ENCODE assay signal across 8 mouse cellular contexts in the genomic region with DNA sequence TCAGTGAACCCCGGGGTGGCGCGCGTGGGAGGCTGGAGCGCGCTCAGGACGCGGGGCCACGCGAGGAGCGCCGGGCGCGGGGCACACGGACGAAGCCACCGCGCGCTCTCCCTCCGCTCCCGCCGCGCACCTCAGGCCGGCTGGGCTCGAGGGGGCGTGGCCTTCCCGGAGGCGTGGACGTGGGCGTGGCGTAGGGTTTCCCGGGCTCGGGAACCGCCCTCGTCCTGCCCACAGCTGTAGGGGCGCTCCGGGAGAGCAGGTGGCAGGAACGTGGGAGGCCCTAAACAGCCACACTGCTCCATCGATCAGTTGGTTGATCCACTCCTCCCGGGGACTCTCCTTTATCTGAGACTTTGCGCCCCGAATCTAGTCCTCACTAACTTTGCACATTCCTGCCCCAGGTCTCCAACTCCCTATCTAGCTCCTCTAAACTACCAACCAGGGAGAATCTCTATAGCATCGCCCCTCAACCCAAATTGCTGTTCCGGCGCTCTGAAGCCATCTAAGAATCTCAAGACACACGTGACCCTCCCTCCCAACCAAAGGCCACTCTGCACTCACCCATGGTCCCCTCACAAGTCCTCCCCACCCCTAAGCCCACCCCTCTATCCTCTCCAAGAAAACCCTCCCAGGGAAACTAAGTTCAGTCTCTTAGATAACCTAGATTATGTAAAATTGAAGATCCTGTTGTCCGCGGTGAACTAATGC. TPM values are rescaled to one million over a fixed set of nuclear protein-coding genes. Genes with fewer than 3 reads are reported as not detected.
A peak's percentile ranks its signal among the peaks of the same experiment; 100 is the strongest.
DNase-seq lines count a peak whose midpoint lies in the region; ATAC-seq lines count a peak whose summit lies in the region.

Nrtn (minus strand) TSS at position 115 of the 708 bp plus-strand sequence.

- H3K4me3 ChIP-seq in intestine, embryonic 15.5 days (replicated peaks), result peak within 1 kb of the TSS; percentile 59
- H3K4me3 ChIP-seq in midbrain, embryonic 16.5 days (ENCODE audit: low read depth, low read length), result peak within 1 kb of the TSS; percentile 47

- peaks cover 48% of the 10 kb centered on the region for H3K4me1 ChIP-seq in intestine, embryonic 15.5 days (replicated peaks)
- peaks cover 17% of the 10 kb centered on the region for H3K4me1 ChIP-seq in midbrain, embryonic 16.5 days (ENCODE audit: control insufficient read depth, insufficient read depth, low read length)

- H3K4me2 ChIP-seq in intestine, embryonic 15.5 days (replicated peaks), result peak within 1 kb of the TSS; percentile 100
- H3K4me2 ChIP-seq in midbrain, embryonic 16.5 days (ENCODE audit: low read length), result peak within 1 kb of the TSS; percentile 86

- peak; percentile 32 for DNase-seq in cerebellum, adult 11 months
- DNase-seq in embryo, embryonic 11 days, result peak; percentile 91
- no peak for DNase-seq in gonadal fat pad, adult 2 months (ENCODE audit: low read depth)
- DNase-seq in liver, result peak; percentile 95
- DNase-seq in splenic B cell, adult 2 months (ENCODE audit: low read depth, low spot score), result peak; percentile 45

- peak within 1 kb of the TSS; percentile 32; the same call in 1 of the 2 replicates for H3K27ac ChIP-seq in intestine, embryonic 15.5 days
- H3K27ac ChIP-seq in midbrain, embryonic 16.5 days (ENCODE audit: low read length), result no peak within 1 kb of the TSS

- no peak for ATAC-seq in cerebellum, adult (ENCODE audit: insufficient number of reproducible peaks, low FRiP score, low TSS enrichment)
- ATAC-seq in intestine, embryonic 15.5 days, result peak; percentile 71
- ATAC-seq in midbrain, embryonic 16.5 days, result no peak

- no peaks in the 10 kb centered on the region for H3K36me3 ChIP-seq in intestine, embryonic 15.5 days
- no peaks in the 10 kb centered on the region for H3K36me3 ChIP-seq in midbrain, embryonic 16.5 days (ENCODE audit: control insufficient read depth, insufficient read depth, low read length)
- H3K36me3 ChIP-seq in splenic B cell, adult 2 months (ENCODE audit: control insufficient read depth, insufficient read depth, low read length, poor library complexity, severe bottlenecking), result no peaks in the 10 kb centered on the region

- H3K27me3 ChIP-seq in intestine, embryonic 15.5 days (replicated peaks), result peaks cover 38% of the 10 kb centered on the region
- peaks cover 60% of the 10 kb centered on the region for H3K27me3 ChIP-seq in midbrain, embryonic 16.5 days (ENCODE audit: control insufficient read depth, insufficient read depth, low read depth, low read length)
- no peaks in the 10 kb centered on the region for H3K27me3 ChIP-seq in splenic B cell, adult 2 months (ENCODE audit: control insufficient read depth, insufficient read depth, low read length, poor library complexity, severe bottlenecking)

- no peaks in the 10 kb centered on the region for H3K9me3 ChIP-seq in intestine, embryonic 15.5 days
- no peaks in the 10 kb centered on the region for H3K9me3 ChIP-seq in midbrain, embryonic 16.5 days (replicated peaks; ENCODE audit: control insufficient read depth, low read length, poor library complexity, severe bottlenecking)

- peak within 1 kb of the TSS; percentile 61 for H3K9ac ChIP-seq in intestine, embryonic 15.5 days
- H3K9ac ChIP-seq in midbrain, embryonic 16.5 days (ENCODE audit: low read depth, low read length), result peak within 1 kb of the TSS; percentile 61

- WGBS in intestine, embryonic 15.5 days, result under 1% methylated on average over 38 of the region's 48 CpGs
- WGBS in midbrain, embryonic 16.5 days, result under 1% methylated on average over 40 of the region's 48 CpGs

RNA-seq across cellular contexts. Expression of gene Nrtn, which starts in this region (rescaled TPM):
- polyA plus RNA-seq in gonadal fat pad, adult 2 months (2012; rRNA removed), result 17.9 and 22.6 TPM in 2 replicates
- 9.9 and 10.7 TPM in 2 replicates for polyA plus RNA-seq in intestine, embryonic 15.5 days (2015; fragmentation: Nextera tagmentation; extraction: Ambion mirVana)
- polyA plus RNA-seq in midbrain, embryonic 16.5 days (2015; fragmentation: Nextera tagmentation; extraction: Ambion mirVana), result 2.5 and 4.0 TPM in 2 replicates
